Mouse (Mus musculus) MEL (cell line): ENCODE measurements around the gene Ier3.

Source experiments
- BHLHE40 ChIP-seq: IDR thresholded peaks from 2 replicates; pipeline ENCODE4 v1.6.1; 2012; ENCODE audit warnings: low read depth, mild to moderate bottlenecking, inconsistent platforms, low read length, improper control_type of control experiment, borderline replicate concordance
- CTCF ChIP-seq, 3 experiments: IDR thresholded peaks in 2 of 3; conservative IDR thresholded peaks in 1 of 3; 2 replicates each; pipeline ENCODE4 v1.5.1; 2011 to 2012; ENCODE audit warnings: low read length in 3 of 3, low read depth in 2 of 3, mild to moderate bottlenecking in 2 of 3, improper control_type of control experiment in 1 of 3, inconsistent platforms in 1 of 3, mixed read lengths in 1 of 3, moderate library complexity in 1 of 3; ENCODE audit not compliant: control insufficient read depth in 1 of 3, insufficient read depth in 1 of 3, poor library complexity in 1 of 3, severe bottlenecking in 1 of 3
- ETS1 ChIP-seq: IDR thresholded peaks from 2 replicates; pipeline ENCODE4 v1.6.1; 2012; ENCODE audit warnings: low read depth, mild to moderate bottlenecking, inconsistent platforms, low read length, improper control_type of control experiment, moderate library complexity
- GATA1 ChIP-seq: IDR thresholded peaks from 2 replicates; pipeline ENCODE4 v1.6.1; 2011; ENCODE audit warnings: low read depth, low read length, improper control_type of control experiment
- KAT2A ChIP-seq: conservative IDR thresholded peaks from 2 replicates; pipeline ENCODE4 v1.6.1; 2012; ENCODE audit warnings: low read depth, low read length, improper control_type of control experiment, inconsistent platforms
- MYB ChIP-seq: IDR thresholded peaks from 2 replicates; pipeline ENCODE4 v1.6.1; 2011; ENCODE audit warnings: mild to moderate bottlenecking, low read depth, low read length, improper control_type of control experiment
- MYC ChIP-seq: IDR thresholded peaks from 2 replicates; pipeline ENCODE4 v1.6.1; 2011; ENCODE audit warnings: low read depth, mild to moderate bottlenecking, low read length, improper control_type of control experiment, moderate library complexity
- POLR2A ChIP-seq, 2 experiments: IDR thresholded peaks; 2 replicates each; pipeline ENCODE4 v1.6.1; 2011 to 2012; ENCODE audit warnings: low read length in 2 of 2, mild to moderate bottlenecking in 2 of 2, control low read depth in 1 of 2, improper control_type of control experiment in 1 of 2, low read depth in 1 of 2, moderate library complexity in 1 of 2; ENCODE audit not compliant: control insufficient read depth in 1 of 2, insufficient read depth in 1 of 2, poor library complexity in 1 of 2
- SMC3 ChIP-seq: IDR thresholded peaks from 2 replicates; pipeline ENCODE4 v1.6.1; 2011; ENCODE audit warnings: low read depth, low read length, improper control_type of control experiment
- UBTF ChIP-seq: IDR thresholded peaks from 2 replicates; pipeline ENCODE4 v1.6.1; 2012; ENCODE audit warnings: low read depth, mild to moderate bottlenecking, inconsistent platforms, low read length, improper control_type of control experiment, moderate library complexity, borderline replicate concordance; ENCODE audit not compliant: insufficient read depth
- ZC3H11A ChIP-seq: IDR thresholded peaks from 2 replicates; pipeline ENCODE4 v1.6.1; 2012; ENCODE audit warnings: low read depth, mild to moderate bottlenecking, inconsistent platforms, low read length, improper control_type of control experiment
- ZNF384 ChIP-seq: IDR thresholded peaks from 2 replicates; pipeline ENCODE4 v1.6.1; 2012; ENCODE audit warnings: low read depth, mild to moderate bottlenecking, inconsistent platforms, low read length, improper control_type of control experiment

GRCm38 (mm10) chr17:35870151-35870883 lies 48.8 kb downstream of the Ier3 start:
- TF ChIP-seq CTCF (IDR thresholded peaks at IDR 0.05 in 2 of 3, conservative IDR thresholded peaks at IDR 0.05 in 1 of 3; ENCODE audit: control insufficient read depth in 1 of 3, insufficient read depth in 1 of 3, low read depth in 2 of 3, low read length in 3 of 3, poor library complexity in 1 of 3, severe bottlenecking in 1 of 3) (no peak), ZNF384 (no peak), ETS1 (peak; percentile 68; the same call in 1 of the 2 replicates), MYB (no peak), ZC3H11A (no peak), POLR2A (IDR thresholded peaks at IDR 0.05; ENCODE audit: control insufficient read depth in 1 of 2, insufficient read depth in 1 of 2, low read depth in 1 of 2, low read length in 2 of 2, poor library complexity in 1 of 2) (peak; percentile 16 to 42; a peak in 1 of 4 replicates), BHLHE40 (no peak), SMC3 (no peak), UBTF (no peak), MYC (0 out of 2 replicates have a peak, but pooled peaks have one; percentile 42), GATA1 (no peak), KAT2A (no peak)
